Mouse (Mus musculus) MEL (cell line): ENCODE results near the gene Osbpl3. TPM values are rescaled to one million over a fixed set of nuclear protein-coding genes. Genes with fewer than 3 reads are reported as not detected.

Experiments used
- DNase-seq: peaks from one replicate; pipeline ENCODE4 v3.0.0; 2011; ENCODE audit warnings: low read depth, low spot score
- H3K27ac ChIP-seq: 2 replicates; pipeline ENCODE4 v1.5.1; 2012; ENCODE audit warnings: low read depth, mild to moderate bottlenecking, control low read depth, low read length, moderate library complexity; ENCODE audit not compliant: control insufficient read depth
- H3K27me3 ChIP-seq, 2 experiments: fragments of 150-350 bp in 1 of 2; sonication (generic) in 1 of 2; 2 replicates each; pipeline ENCODE4 v1.6.1; 2012; ENCODE audit warnings: low read length in 2 of 2, mild to moderate bottlenecking in 2 of 2, improper control_type of control experiment in 1 of 2, moderate library complexity in 1 of 2; ENCODE audit not compliant: insufficient read depth in 2 of 2, control insufficient read depth in 1 of 2
- H3K36me3 ChIP-seq, 2 experiments: 2 replicates each; pipeline ENCODE4 v1.6.1; 2012 to 2014; ENCODE audit warnings: low read length in 2 of 2, improper control_type of control experiment in 1 of 2, inconsistent platforms in 1 of 2, mild to moderate bottlenecking in 1 of 2; ENCODE audit not compliant: insufficient read depth in 2 of 2, control insufficient read depth in 1 of 2
- H3K4me1 ChIP-seq, 2 experiments: fragments of 150-350 bp in 1 of 2; sonication (generic) in 1 of 2; 2 replicates each; pipeline ENCODE4 v1.6.1; 2012; ENCODE audit warnings: low read length in 2 of 2, improper control_type of control experiment in 1 of 2, mild to moderate bottlenecking in 1 of 2; ENCODE audit not compliant: insufficient read depth in 2 of 2, control insufficient read depth in 1 of 2
- H3K4me3 ChIP-seq, 2 experiments: fragments of 150-350 bp in 1 of 2; sonication (generic) in 1 of 2; 2 replicates each; pipeline ENCODE4 v1.5.1; 2012; ENCODE audit warnings: low read depth in 2 of 2, low read length in 2 of 2, mild to moderate bottlenecking in 2 of 2, moderate library complexity in 2 of 2, control low read depth in 1 of 2, improper control_type of control experiment in 1 of 2; ENCODE audit not compliant: control insufficient read depth in 1 of 2, insufficient read depth in 1 of 2
- H3K79me2 ChIP-seq: 2 replicates; pipeline ENCODE4 v1.6.1; 2012; ENCODE audit warnings: mild to moderate bottlenecking, low read length, moderate library complexity; ENCODE audit not compliant: control insufficient read depth, poor library complexity, insufficient read depth
- H3K9ac ChIP-seq: 2 replicates; pipeline ENCODE4 v1.6.1; 2012; ENCODE audit warnings: low read depth, mild to moderate bottlenecking, control low read depth, low read length, moderate library complexity; ENCODE audit not compliant: control insufficient read depth, poor library complexity, severe bottlenecking
- H3K9me3 ChIP-seq: fragments of 150-350 bp; sonication (generic); replicated peaks from 2 replicates; pipeline ENCODE4 v1.6.1; 2012; ENCODE audit warnings: mild to moderate bottlenecking, low read length, improper control_type of control experiment, moderate library complexity; ENCODE audit not compliant: insufficient read depth
- CHD1 ChIP-seq: IDR thresholded peaks from 2 replicates; pipeline ENCODE4 v1.6.1; 2012; ENCODE audit warnings: low read depth, mild to moderate bottlenecking, inconsistent platforms, low read length, improper control_type of control experiment
- CHD2 ChIP-seq: IDR thresholded peaks from 2 replicates; pipeline ENCODE4 v1.6.1; 2011; ENCODE audit warnings: low read length, improper control_type of control experiment
- E2F4 ChIP-seq: IDR thresholded peaks from 2 replicates; pipeline ENCODE4 v1.6.1; 2011; ENCODE audit warnings: low read depth, low read length, improper control_type of control experiment, borderline replicate concordance
- EP300 ChIP-seq, 2 experiments: IDR thresholded peaks; 2 replicates each; pipeline ENCODE4 v1.6.1; 2011; ENCODE audit warnings: improper control_type of control experiment in 2 of 2, low read length in 2 of 2, low read depth in 1 of 2, mild to moderate bottlenecking in 1 of 2
- ETS1 ChIP-seq: IDR thresholded peaks from 2 replicates; pipeline ENCODE4 v1.6.1; 2012; ENCODE audit warnings: low read depth, mild to moderate bottlenecking, inconsistent platforms, low read length, improper control_type of control experiment, moderate library complexity
- KAT2A ChIP-seq: conservative IDR thresholded peaks from 2 replicates; pipeline ENCODE4 v1.6.1; 2012; ENCODE audit warnings: low read depth, low read length, improper control_type of control experiment, inconsistent platforms
- MAX ChIP-seq: IDR thresholded peaks from 2 replicates; pipeline ENCODE4 v1.6.1; 2011; ENCODE audit warnings: low read length, improper control_type of control experiment
- MAZ ChIP-seq: IDR thresholded peaks from 2 replicates; pipeline ENCODE4 v1.6.1; 2012; ENCODE audit warnings: low read depth, mild to moderate bottlenecking, inconsistent platforms, low read length, improper control_type of control experiment
- MXI1 ChIP-seq: IDR thresholded peaks from 2 replicates; pipeline ENCODE4 v1.6.1; 2011; ENCODE audit warnings: mild to moderate bottlenecking, low read depth, low read length, improper control_type of control experiment
- MYC ChIP-seq: IDR thresholded peaks from 2 replicates; pipeline ENCODE4 v1.6.1; 2011; ENCODE audit warnings: low read depth, mild to moderate bottlenecking, low read length, improper control_type of control experiment, moderate library complexity
- NELFE ChIP-seq: IDR thresholded peaks from 2 replicates; pipeline ENCODE4 v1.6.1; 2011; ENCODE audit warnings: low read depth, low read length, improper control_type of control experiment
- NRF1 ChIP-seq: IDR thresholded peaks from 2 replicates; pipeline ENCODE4 v1.6.1; 2014; ENCODE audit warnings: low read depth, mild to moderate bottlenecking, inconsistent platforms, low read length, improper control_type of control experiment, moderate library complexity; ENCODE audit not compliant: poor library complexity, insufficient read depth, severe bottlenecking
- POLR2A ChIP-seq, 2 experiments: IDR thresholded peaks; 2 replicates each; pipeline ENCODE4 v1.6.1; 2011 to 2012; ENCODE audit warnings: low read length in 2 of 2, mild to moderate bottlenecking in 2 of 2, control low read depth in 1 of 2, improper control_type of control experiment in 1 of 2, low read depth in 1 of 2, moderate library complexity in 1 of 2; ENCODE audit not compliant: control insufficient read depth in 1 of 2, insufficient read depth in 1 of 2, poor library complexity in 1 of 2
- POLR2AphosphoS2 ChIP-seq: IDR thresholded peaks from 2 replicates; pipeline ENCODE4 v1.6.1; 2011; ENCODE audit warnings: low read length, improper control_type of control experiment
- USF1 ChIP-seq: IDR thresholded peaks from 2 replicates; pipeline ENCODE4 v1.6.1; 2014; ENCODE audit warnings: low read depth, mild to moderate bottlenecking, inconsistent platforms, low read length, improper control_type of control experiment, moderate library complexity
- ZKSCAN1 ChIP-seq: IDR thresholded peaks from 2 replicates; pipeline ENCODE4 v1.6.1; 2012; ENCODE audit warnings: low read depth, mild to moderate bottlenecking, inconsistent platforms, low read length, improper control_type of control experiment, moderate library complexity
- ZMIZ1 ChIP-seq: IDR thresholded peaks from 2 replicates; pipeline ENCODE4 v1.6.1; 2012; ENCODE audit warnings: low read depth, mild to moderate bottlenecking, inconsistent platforms, low read length, improper control_type of control experiment, moderate library complexity
- ZNF384 ChIP-seq: IDR thresholded peaks from 2 replicates; pipeline ENCODE4 v1.6.1; 2012; ENCODE audit warnings: low read depth, mild to moderate bottlenecking, inconsistent platforms, low read length, improper control_type of control experiment
- polyA plus RNA-seq, 2 experiments: library from polyadenylated mRNA; stranded (reverse) in 1 of 2; unstranded in 1 of 2; fragments of >175 nt in 1 of 2; fragments of >200 nt in 1 of 2; gene quantifications; 2 replicates each; pipeline versions ENCODE4 v1.2.1 to v1.2.4; 2012; ENCODE audit warnings: low replicate concordance in 2 of 2, low read depth in 1 of 2; ENCODE audit not compliant: insufficient read length in 2 of 2, insufficient read depth in 1 of 2, missing spikeins in 1 of 2
- total RNA-seq: library from RNA; depleted of rRNA; stranded (reverse); fragments of 300-350 nt; gene quantifications from 2 replicates; pipeline ENCODE4 v1.2.3, GENCODE M21; 2012

Gene Osbpl3
- total and polyA plus RNA-seq, 3 experiments = 4.9 to 5.6 TPM; not detected in 1

GRCm38 (mm10) chr6:50460646-50461045 is 4.6 kb upstream of the Osbpl3 start:
- H3K4me3 ChIP-seq = no peak overlapping the region
- no peaks in the 10 kb centered on the region for H3K27me3 ChIP-seq
- H3K9ac ChIP-seq = no peak overlapping the region
- TF ChIP-seq E2F4 = no peak
- H3K27ac ChIP-seq = no peak overlapping the region
- peaks cover 0 to 6% of the 10 kb centered on the region in 2 experiments; a peak in 1 of 4 replicates for H3K4me1 ChIP-seq
- no peak for DNase-seq
- no peaks in the 10 kb centered on the region for H3K9me3 ChIP-seq
- H3K36me3 ChIP-seq = peaks cover 0 to 2% of the 10 kb centered on the region in 2 experiments; a peak in 2 of 4 replicates
- H3K79me2 ChIP-seq = no peaks in the 10 kb centered on the region; the same call in 1 of the 2 replicates

- H3K9ac ChIP-seq = no peak overlapping the region
- TF ChIP-seq CHD2 = no peak
- no peak for TF ChIP-seq NRF1
- no peak for TF ChIP-seq CHD1
- no peak for TF ChIP-seq MXI1
- TF ChIP-seq MAZ = no peak
- TF ChIP-seq ETS1 = no peak
- TF ChIP-seq ZKSCAN1 = no peak
- no peak for TF ChIP-seq KAT2A
- no peak for TF ChIP-seq USF1
- TF ChIP-seq POLR2AphosphoS2 = no peak
- TF ChIP-seq MAX = no peak
- no peak for TF ChIP-seq ZNF384
- no peak for TF ChIP-seq ZMIZ1
- no peak overlapping the region for H3K4me3 ChIP-seq
- H3K79me2 ChIP-seq = no peaks in the 10 kb centered on the region; the same call in 1 of the 2 replicates
- H3K27ac ChIP-seq = no peak overlapping the region
- peaks cover 0 to 2% of the 10 kb centered on the region in 2 experiments; a peak in 2 of 4 replicates for H3K36me3 ChIP-seq
- no peak for DNase-seq
- H3K9me3 ChIP-seq = no peaks in the 10 kb centered on the region
- peaks cover 0 to 6% of the 10 kb centered on the region in 2 experiments; a peak in 1 of 4 replicates for H3K4me1 ChIP-seq
- H3K27me3 ChIP-seq = no peaks in the 10 kb centered on the region
Measured at GRCm38 (mm10) chr6:50460246-50460645, 4.2 kb upstream of the Osbpl3 start.

DNA sequence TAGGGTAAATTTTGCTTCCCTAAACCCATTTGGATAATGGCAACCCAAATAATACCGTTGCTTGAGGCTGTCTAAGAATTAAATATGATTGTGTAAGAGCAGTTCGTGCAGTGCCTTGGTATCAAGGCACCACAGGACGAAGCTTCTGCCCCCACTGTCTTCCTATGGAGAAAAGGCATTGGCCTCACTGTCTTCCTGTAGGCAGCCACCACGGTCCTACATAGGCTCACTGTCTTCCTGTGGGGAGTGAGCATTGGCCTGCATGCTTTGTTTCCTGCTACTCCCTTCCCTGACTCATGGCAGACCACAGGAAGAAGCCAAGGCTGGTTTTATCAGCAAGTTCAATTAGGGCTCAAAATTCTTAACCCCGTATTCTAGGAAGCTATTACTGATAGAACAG is 3.3 kb upstream of the Osbpl3 start:
- peaks cover 0 to 9% of the 10 kb centered on the region in 2 experiments; a peak in 2 of 4 replicates for H3K4me1 ChIP-seq
- no peaks in the 10 kb centered on the region for H3K9me3 ChIP-seq
- no peak overlapping the region for H3K4me3 ChIP-seq
- no peak overlapping the region for H3K9ac ChIP-seq
- H3K36me3 ChIP-seq = peaks cover 0 to 2% of the 10 kb centered on the region in 2 experiments; a peak in 2 of 4 replicates
- H3K27ac ChIP-seq = no peak overlapping the region
- DNase-seq = peak; percentile 56
- H3K79me2 ChIP-seq = no peaks in the 10 kb centered on the region; the same call in 1 of the 2 replicates
- no peaks in the 10 kb centered on the region for H3K27me3 ChIP-seq
- TF ChIP-seq EP300 (IDR thresholded peaks at IDR 0.05; ENCODE audit: low read depth in 1 of 2, low read length in 2 of 2) (0 out of 4 replicates have a peak, but pooled peaks of 1 of the 2 experiments have one; percentile 12), MAX (0 out of 2 replicates have a peak, but pooled peaks have one; percentile 33), NELFE (no peak), ZNF384 (no peak), POLR2A (IDR thresholded peaks at IDR 0.05; ENCODE audit: control insufficient read depth in 1 of 2, insufficient read depth in 1 of 2, low read depth in 1 of 2, low read length in 2 of 2, poor library complexity in 1 of 2) (no peak), MYC (0 out of 2 replicates have a peak, but pooled peaks have one; percentile 26)
